Mouse (Mus musculus) hindbrain, postnatal 0 days (tissue): Measurements from ENCODE around the gene Cmss1. TPM values are rescaled to one million over a fixed set of nuclear protein-coding genes. Genes with fewer than 3 reads are reported as not detected.

Source experiments
- ATAC-seq: fragments of 200-750 bp; cut with Nextera tagmentation; 2 replicates; pipeline ENCODE4 v1.8.0; 2017; ENCODE audit warnings: mild to moderate bottlenecking, moderate TSS enrichment, moderate library complexity
- DNase-seq: peaks from one replicate; pipeline ENCODE4 v3.0.0-alpha.2; 2015; ENCODE audit warnings: low spot score
- H3K27ac ChIP-seq: fragments of 300-500 bp; sonication (generic); 2 replicates; pipeline ENCODE4 v1.5.1; 2014; ENCODE audit warnings: mild to moderate bottlenecking
- H3K27me3 ChIP-seq: fragments of 300-500 bp; sonication (generic); 2 replicates; pipeline ENCODE4 v1.6.1; 2014; ENCODE audit warnings: low read length, mixed read lengths; ENCODE audit not compliant: insufficient read depth
- H3K36me3 ChIP-seq: fragments of 300-500 bp; sonication (generic); 2 replicates; pipeline ENCODE4 v1.6.1; 2014; ENCODE audit warnings: low read length, mixed read lengths; ENCODE audit not compliant: insufficient read depth
- H3K4me1 ChIP-seq: fragments of 300-500 bp; sonication (generic); 2 replicates; pipeline ENCODE4 v1.6.1; 2014; ENCODE audit warnings: antibody characterized with exemption, low read length, mixed read lengths; ENCODE audit not compliant: insufficient read depth
- H3K4me2 ChIP-seq: fragments of 300-500 bp; sonication (generic); 2 replicates; pipeline ENCODE4 v1.6.1; 2014; ENCODE audit warnings: low read depth, mild to moderate bottlenecking, low read length, moderate library complexity, mixed read lengths
- H3K4me3 ChIP-seq: fragments of 300-500 bp; sonication (generic); 2 replicates; pipeline ENCODE4 v1.5.1; 2014; ENCODE audit warnings: low read length
- H3K9ac ChIP-seq: fragments of 300-500 bp; sonication (generic); replicated peaks from 2 replicates; pipeline ENCODE4 v1.6.1; 2014; ENCODE audit warnings: mild to moderate bottlenecking, low read length, moderate library complexity, mixed read lengths
- H3K9me3 ChIP-seq: fragments of 300-500 bp; sonication (generic); 2 replicates; pipeline ENCODE4 v1.6.1; 2016; ENCODE audit warnings: low read length, mixed read lengths
- CTCF ChIP-seq: IDR thresholded peaks from 2 replicates; pipeline ENCODE4 v1.5.1; 2016; ENCODE audit warnings: antibody characterized with exemption, control low read depth, low read depth
- WGBS: fragments of 180-500 bp; shearing (Covaris S2); extraction: QIAGEN DNeasy Blood & Tissue Kit; methylation state at CpG from one replicate; pipeline ENCODE4 v1.1.7; 2014; 5-methylcytosine and 5-hydroxymethylcytosine counted together
- polyA plus RNA-seq: library from polyadenylated mRNA; unstranded; fragments of >200 nt; fragmentation: Nextera tagmentation; extraction: Ambion mirVana; gene quantifications from 2 replicates; pipeline ENCODE4 v1.2.1, GENCODE M21; 2015
- total RNA-seq: library from RNA; depleted of rRNA; stranded (reverse); fragments of >200 nt; gene quantifications from 2 replicates; pipeline ENCODE4 v1.2.3, GENCODE M21; 2014

Cmss1 gene
- total and polyA plus RNA-seq, 2 experiments from 2014 or later = 8.6 to 42.5 TPM

GRCm38 (mm10) chr16:57366941-57367694 lies 239.5 kb downstream of the Cmss1 start:
- Histone ChIP-seq H3K27ac (no peak overlapping the region), H3K4me3 (no peak overlapping the region), H3K9ac (no peak overlapping the region), H3K4me2 (no peak overlapping the region), H3K9me3 (no peaks in the 10 kb centered on the region), H3K27me3 (no peaks in the 10 kb centered on the region), H3K4me1 (no peaks in the 10 kb centered on the region), H3K36me3 (no peaks in the 10 kb centered on the region)
- no peak for TF ChIP-seq CTCF
- 68% methylated on average over 18 of the region's 18 CpGs for WGBS
- ATAC-seq = no peak
- no peak for DNase-seq

GRCm38 (mm10) chr16:57366141-57366540 lies 240.5 kb downstream of the Cmss1 start:
- no peaks in the 10 kb centered on the region for H3K36me3 ChIP-seq
- TF ChIP-seq CTCF = no peak
- no peaks in the 10 kb centered on the region for H3K9me3 ChIP-seq
- H3K4me2 ChIP-seq = no peak overlapping the region
- no peaks in the 10 kb centered on the region for H3K27me3 ChIP-seq
- DNase-seq = no peak
- H3K9ac ChIP-seq = no peak overlapping the region
- no peak overlapping the region for H3K4me3 ChIP-seq
- 76% methylated on average over 6 of the region's 6 CpGs for WGBS
- no peaks in the 10 kb centered on the region for H3K4me1 ChIP-seq
- H3K27ac ChIP-seq = no peak overlapping the region
- ATAC-seq = no peak

- ATAC-seq (no peak), DNase-seq (no peak)
- H3K27ac ChIP-seq = no peak overlapping the region
- no peaks in the 10 kb centered on the region for H3K27me3 ChIP-seq
- no peaks in the 10 kb centered on the region for H3K4me1 ChIP-seq
- no peaks in the 10 kb centered on the region for H3K36me3 ChIP-seq
- H3K4me3 ChIP-seq = no peak overlapping the region
- H3K4me2 ChIP-seq = no peak overlapping the region
- no peak overlapping the region for H3K9ac ChIP-seq
- no peak for TF ChIP-seq CTCF
- 90% methylated on average over 7 of the region's 7 CpGs for WGBS
- no peaks in the 10 kb centered on the region for H3K9me3 ChIP-seq
These were observed 242.2 kb downstream of the Cmss1 start for GRCm38 (mm10) chr16:57364498-57364897.

- H3K9ac ChIP-seq = no peak overlapping the region
- H3K36me3 ChIP-seq = no peaks in the 10 kb centered on the region
- no peak overlapping the region; the same call in 1 of the 2 replicates for H3K27ac ChIP-seq
- WGBS = 37% methylated on average over 18 of the region's 18 CpGs
- H3K4me1 ChIP-seq = no peaks in the 10 kb centered on the region
- no peak overlapping the region for H3K4me3 ChIP-seq
- H3K27me3 ChIP-seq = no peaks in the 10 kb centered on the region
- peak; percentile 71 for DNase-seq
- no peaks in the 10 kb centered on the region for H3K9me3 ChIP-seq
- H3K4me2 ChIP-seq = peak overlapping the region; percentile 40
- peak; percentile 90 for ATAC-seq
- peak; percentile 61 for TF ChIP-seq CTCF
These were observed 243.8 kb downstream of the Cmss1 start for GRCm38 (mm10) chr16:57362679-57363401.

DNA sequence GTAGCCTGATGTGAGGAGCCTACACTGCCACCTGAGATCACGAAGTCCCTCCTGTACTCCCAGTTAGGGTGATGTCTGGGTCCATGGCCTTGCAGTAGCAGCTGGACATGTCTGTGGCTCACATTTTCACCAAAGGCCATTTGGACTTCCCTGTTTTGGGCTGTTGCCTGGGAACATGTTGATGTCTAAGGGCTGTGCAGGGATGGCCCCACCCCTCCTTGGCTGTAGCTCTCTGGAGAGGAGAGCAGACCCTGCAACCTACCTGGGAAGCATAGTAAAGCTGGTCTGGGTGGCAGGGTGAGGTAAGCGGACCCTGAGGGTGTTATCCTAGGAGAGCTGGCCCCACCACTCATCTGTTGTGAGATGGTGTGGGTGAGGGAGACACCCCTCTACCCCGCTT lies 245.9 kb downstream of the Cmss1 start:
- no peaks in the 10 kb centered on the region for H3K36me3 ChIP-seq
- no peak for TF ChIP-seq CTCF
- no peaks in the 10 kb centered on the region for H3K9me3 ChIP-seq
- no peaks in the 10 kb centered on the region for H3K4me1 ChIP-seq
- no peaks in the 10 kb centered on the region for H3K27me3 ChIP-seq
- no peak overlapping the region for H3K4me2 ChIP-seq
- H3K27ac ChIP-seq = no peak overlapping the region
- ATAC-seq = no peak
- H3K4me3 ChIP-seq = no peak overlapping the region
- no peak overlapping the region for H3K9ac ChIP-seq
- WGBS = 91% methylated on average over 3 of the region's 3 CpGs
- no peak for DNase-seq

DNA sequence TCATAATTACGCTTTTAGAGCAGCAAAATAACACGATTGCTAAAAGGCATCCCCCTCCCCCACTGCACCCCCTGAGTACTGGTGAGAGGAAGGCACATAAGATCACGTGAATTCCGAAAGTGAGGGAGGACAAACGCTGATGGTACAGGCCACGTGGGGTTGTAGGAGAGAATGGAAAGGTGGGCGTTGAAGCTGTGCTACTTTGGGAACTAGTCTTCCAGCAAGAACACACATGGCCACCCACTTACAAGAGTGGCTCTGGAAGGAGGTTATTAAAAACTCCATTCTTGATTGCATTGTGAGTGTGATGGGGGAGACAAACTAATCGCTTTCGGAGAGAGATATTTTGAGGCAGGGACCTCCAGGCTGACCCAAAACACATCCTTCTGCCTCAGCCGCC lies 247.4 kb downstream of the Cmss1 start:
- no peaks in the 10 kb centered on the region for H3K36me3 ChIP-seq
- WGBS = 81% methylated on average over 10 of the region's 10 CpGs

GRCm38 (mm10) chr16:57357011-57357410 lies 249.7 kb downstream of the Cmss1 start:
- Histone ChIP-seq H3K9me3 (no peaks in the 10 kb centered on the region), H3K4me1 (0 out of 2 replicates have a peak, but pooled peaks cover 3% of the 10 kb centered on the region), H3K36me3 (no peaks in the 10 kb centered on the region), H3K27me3 (no peaks in the 10 kb centered on the region), H3K4me3 (no peak overlapping the region), H3K4me2 (no peak overlapping the region), H3K9ac (no peak overlapping the region), H3K27ac (no peak overlapping the region)
- WGBS = 69% methylated on average over 6 of the region's 6 CpGs
- ATAC-seq (no peak), DNase-seq (no peak)
- no peak for TF ChIP-seq CTCF

More for the DNA sequence above, 247.4 kb downstream of the Cmss1 start:
- Histone ChIP-seq H3K27ac (no peak overlapping the region), H3K4me2 (no peak overlapping the region), H3K9ac (no peak overlapping the region), H3K4me3 (no peak overlapping the region), H3K27me3 (no peaks in the 10 kb centered on the region), H3K9me3 (no peaks in the 10 kb centered on the region), H3K4me1 (no peaks in the 10 kb centered on the region)
- DNase-seq (no peak), ATAC-seq (no peak)
- no peak for TF ChIP-seq CTCF
